Mouse (Mus musculus): ENCODE measurements at regions not wholly inside any gene's neighbourhood (a gene's known extent, or its start where the extent isn't known, plus 50 kb on each side); places are given as distances from the start of the nearest gene placed in this dataset.

- Histone ChIP-seq H3K36me3 (ENCODE audit: control insufficient read depth, insufficient read depth, low read length) (no peaks in the 10 kb centered on the region), H3K9me3 (ENCODE audit: control insufficient read depth, low read length) (no peaks in the 10 kb centered on the region), H3K27ac (ENCODE audit: low read depth, low read length) (no peak overlapping the region), H3K4me3 (ENCODE audit: low read depth, low read length) (no peak overlapping the region), H3K4me1 (ENCODE audit: control insufficient read depth, insufficient read depth, low read length) (peaks cover 19% of the 10 kb centered on the region), H3K9ac (replicated peaks; ENCODE audit: low read depth, low read length) (no peak overlapping the region), H3K27me3 (ENCODE audit: control insufficient read depth, insufficient read depth, low read length) (no peaks in the 10 kb centered on the region), H3K4me2 (ENCODE audit: low read depth, low read length) (no peak overlapping the region)
- WGBS, result 73% methylated on average over 1 of the region's 1 CpGs
- no peak for ATAC-seq (ENCODE audit: low read depth)
These were observed 850.8 kb downstream of the 5730522E02Rik start for GRCm38 (mm10) chr11:25359723-25360122.

GRCm38 (mm10) chr11:25357717-25358411 lies 852.7 kb downstream of the 5730522E02Rik start:
- Histone ChIP-seq H3K4me3 (ENCODE audit: low read depth, low read length) (peak overlapping the region; percentile 27; the same call in 1 of the 2 replicates), H3K27me3 (ENCODE audit: control insufficient read depth, insufficient read depth, low read length) (no peaks in the 10 kb centered on the region), H3K4me2 (ENCODE audit: low read depth, low read length) (peak overlapping the region; percentile 42), H3K9ac (replicated peaks; ENCODE audit: low read depth, low read length) (peak overlapping the region; percentile 34), H3K4me1 (ENCODE audit: control insufficient read depth, insufficient read depth, low read length) (peaks cover 19% of the 10 kb centered on the region), H3K27ac (ENCODE audit: low read depth, low read length) (peak overlapping the region; percentile 35; the same call in 1 of the 2 replicates), H3K9me3 (ENCODE audit: control insufficient read depth, low read length) (no peaks in the 10 kb centered on the region), H3K36me3 (ENCODE audit: control insufficient read depth, insufficient read depth, low read length) (no peaks in the 10 kb centered on the region)
- ATAC-seq (ENCODE audit: low read depth), result peak; percentile 68
- WGBS, result 13% methylated on average over 10 of the region's 10 CpGs

- peak overlapping the region; percentile 34 for H3K9ac ChIP-seq (replicated peaks; ENCODE audit: low read depth, low read length)
- H3K4me1 ChIP-seq (ENCODE audit: control insufficient read depth, insufficient read depth, low read length), result peaks cover 19% of the 10 kb centered on the region
- ATAC-seq (ENCODE audit: low read depth), result peak; percentile 89
- WGBS, result 2% methylated on average over 19 of the region's 19 CpGs
- peak overlapping the region; percentile 35 for H3K27ac ChIP-seq (ENCODE audit: low read depth, low read length)
- H3K9me3 ChIP-seq (ENCODE audit: control insufficient read depth, low read length), result no peaks in the 10 kb centered on the region
- peak overlapping the region; percentile 42 for H3K4me2 ChIP-seq (ENCODE audit: low read depth, low read length)
- H3K36me3 ChIP-seq (ENCODE audit: control insufficient read depth, insufficient read depth, low read length), result no peaks in the 10 kb centered on the region
- no peaks in the 10 kb centered on the region for H3K27me3 ChIP-seq (ENCODE audit: control insufficient read depth, insufficient read depth, low read length)
- peak overlapping the region; percentile 27; the same call in 1 of the 2 replicates for H3K4me3 ChIP-seq (ENCODE audit: low read depth, low read length)
These were observed 853.6 kb downstream of the 5730522E02Rik start for GRCm38 (mm10) chr11:25356671-25357586.

GRCm38 (mm10) chr11:25335667-25336066 lies 874.9 kb downstream of the 5730522E02Rik start:
- Histone ChIP-seq H3K4me3 (ENCODE audit: low read depth, low read length) (no peak overlapping the region), H3K9me3 (ENCODE audit: control insufficient read depth, low read length) (no peaks in the 10 kb centered on the region), H3K4me1 (ENCODE audit: control insufficient read depth, insufficient read depth, low read length) (no peaks in the 10 kb centered on the region), H3K27ac (ENCODE audit: low read depth, low read length) (no peak overlapping the region), H3K9ac (replicated peaks; ENCODE audit: low read depth, low read length) (no peak overlapping the region), H3K4me2 (ENCODE audit: low read depth, low read length) (no peak overlapping the region), H3K36me3 (ENCODE audit: control insufficient read depth, insufficient read depth, low read length) (no peaks in the 10 kb centered on the region), H3K27me3 (ENCODE audit: control insufficient read depth, insufficient read depth, low read length) (no peaks in the 10 kb centered on the region)
- 61% methylated on average over 2 of the region's 2 CpGs for WGBS
- ATAC-seq (ENCODE audit: low read depth), result no peak

- Histone ChIP-seq H3K4me2 (ENCODE audit: low read depth, low read length) (no peak overlapping the region), H3K4me3 (ENCODE audit: low read depth, low read length) (no peak overlapping the region), H3K27me3 (ENCODE audit: control insufficient read depth, insufficient read depth, low read length) (no peaks in the 10 kb centered on the region), H3K9me3 (ENCODE audit: control insufficient read depth, low read length) (no peaks in the 10 kb centered on the region), H3K9ac (replicated peaks; ENCODE audit: low read depth, low read length) (no peak overlapping the region), H3K4me1 (ENCODE audit: control insufficient read depth, insufficient read depth, low read length) (no peaks in the 10 kb centered on the region), H3K36me3 (ENCODE audit: control insufficient read depth, insufficient read depth, low read length) (no peaks in the 10 kb centered on the region), H3K27ac (ENCODE audit: low read depth, low read length) (no peak overlapping the region)
- ATAC-seq (ENCODE audit: low read depth), result no peak
- 66% methylated on average over 4 of the region's 4 CpGs for WGBS
These were observed 879.9 kb downstream of the 5730522E02Rik start for GRCm38 (mm10) chr11:25330696-25331095.

GRCm38 (mm10) chr11:25322426-25322825 lies 888.1 kb downstream of the 5730522E02Rik start:
- Histone ChIP-seq H3K27ac (ENCODE audit: low read depth, low read length) (no peak overlapping the region), H3K4me3 (ENCODE audit: low read depth, low read length) (no peak overlapping the region), H3K9me3 (ENCODE audit: control insufficient read depth, low read length) (no peaks in the 10 kb centered on the region), H3K4me1 (ENCODE audit: control insufficient read depth, insufficient read depth, low read length) (no peaks in the 10 kb centered on the region), H3K27me3 (ENCODE audit: control insufficient read depth, insufficient read depth, low read length) (no peaks in the 10 kb centered on the region), H3K9ac (replicated peaks; ENCODE audit: low read depth, low read length) (no peak overlapping the region), H3K36me3 (ENCODE audit: control insufficient read depth, insufficient read depth, low read length) (no peaks in the 10 kb centered on the region), H3K4me2 (ENCODE audit: low read depth, low read length) (no peak overlapping the region)
- no peak for ATAC-seq (ENCODE audit: low read depth)

GRCm38 (mm10) chr11:25321494-25321893 lies 889.1 kb downstream of the 5730522E02Rik start:
- WGBS, result 94% methylated on average over 4 of the region's 4 CpGs

GRCm38 (mm10) chr11:25314645-25315044 lies 895.9 kb downstream of the 5730522E02Rik start:
- H3K27ac ChIP-seq (ENCODE audit: low read depth, low read length), result no peak overlapping the region
- WGBS, result 72% methylated on average over 10 of the region's 10 CpGs
- H3K4me2 ChIP-seq (ENCODE audit: low read depth, low read length), result no peak overlapping the region
- no peaks in the 10 kb centered on the region for H3K9me3 ChIP-seq (ENCODE audit: control insufficient read depth, low read length)
- no peak for ATAC-seq (ENCODE audit: low read depth)
- H3K27me3 ChIP-seq (ENCODE audit: control insufficient read depth, insufficient read depth, low read length), result no peaks in the 10 kb centered on the region
- H3K9ac ChIP-seq (replicated peaks; ENCODE audit: low read depth, low read length), result no peak overlapping the region
- peaks cover 10% of the 10 kb centered on the region; the same call in 1 of the 2 replicates for H3K4me1 ChIP-seq (ENCODE audit: control insufficient read depth, insufficient read depth, low read length)
- H3K36me3 ChIP-seq (ENCODE audit: control insufficient read depth, insufficient read depth, low read length), result no peaks in the 10 kb centered on the region
- H3K4me3 ChIP-seq (ENCODE audit: low read depth, low read length), result no peak overlapping the region

More at GRCm38 (mm10) chr11:25321494-25321893, 889.1 kb downstream of the 5730522E02Rik start:
- H3K4me2 ChIP-seq (ENCODE audit: low read depth, low read length), result no peak overlapping the region
- H3K9ac ChIP-seq (replicated peaks; ENCODE audit: low read depth, low read length), result no peak overlapping the region
- H3K4me3 ChIP-seq (ENCODE audit: low read depth, low read length), result no peak overlapping the region
- no peaks in the 10 kb centered on the region for H3K27me3 ChIP-seq (ENCODE audit: control insufficient read depth, insufficient read depth, low read length)
- ATAC-seq (ENCODE audit: low read depth), result no peak
- no peaks in the 10 kb centered on the region for H3K9me3 ChIP-seq (ENCODE audit: control insufficient read depth, low read length)
- H3K36me3 ChIP-seq (ENCODE audit: control insufficient read depth, insufficient read depth, low read length), result no peaks in the 10 kb centered on the region
- no peaks in the 10 kb centered on the region for H3K4me1 ChIP-seq (ENCODE audit: control insufficient read depth, insufficient read depth, low read length)
- H3K27ac ChIP-seq (ENCODE audit: low read depth, low read length), result no peak overlapping the region

GRCm38 (mm10) chr11:25313879-25314278 lies 896.7 kb downstream of the 5730522E02Rik start:
- no peak overlapping the region for H3K27ac ChIP-seq (ENCODE audit: low read depth, low read length)
- no peaks in the 10 kb centered on the region for H3K9me3 ChIP-seq (ENCODE audit: control insufficient read depth, low read length)
- H3K4me1 ChIP-seq (ENCODE audit: control insufficient read depth, insufficient read depth, low read length), result peaks cover 10% of the 10 kb centered on the region; the same call in 1 of the 2 replicates
- no peaks in the 10 kb centered on the region for H3K36me3 ChIP-seq (ENCODE audit: control insufficient read depth, insufficient read depth, low read length)
- peak; percentile 81 for ATAC-seq (ENCODE audit: low read depth)
- peak overlapping the region; percentile 24; the same call in 1 of the 2 replicates for H3K4me2 ChIP-seq (ENCODE audit: low read depth, low read length)
- WGBS, result 12% methylated on average over 8 of the region's 8 CpGs
- H3K27me3 ChIP-seq (ENCODE audit: control insufficient read depth, insufficient read depth, low read length), result no peaks in the 10 kb centered on the region
- no peak overlapping the region for H3K9ac ChIP-seq (replicated peaks; ENCODE audit: low read depth, low read length)
- no peak overlapping the region for H3K4me3 ChIP-seq (ENCODE audit: low read depth, low read length)
